Mouse (Mus musculus): ENCODE results near the gene Adgrb2.

The Adgrb2 gene

DNA sequence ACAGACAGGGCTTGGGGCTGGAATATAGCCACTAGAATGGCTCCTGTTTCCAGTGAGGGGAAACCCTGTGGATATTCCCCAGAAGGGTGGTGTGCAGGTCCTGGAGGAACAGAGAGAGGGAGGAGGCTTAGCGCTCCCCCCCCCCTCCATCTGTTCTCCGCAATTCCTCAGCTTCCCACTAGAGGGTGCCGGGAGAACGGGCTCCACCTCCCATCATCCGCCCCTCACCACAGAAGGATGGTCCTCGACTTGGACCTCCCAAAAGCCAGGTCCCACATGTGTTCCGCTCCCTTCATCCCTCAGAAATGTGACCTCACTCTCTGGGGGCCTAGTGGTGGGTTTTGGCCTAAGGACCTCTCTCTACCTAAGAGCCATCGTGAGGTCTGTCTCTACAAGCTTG lies 51.4 kb downstream of the Adgrb2 start:
- DNase-seq = no peak

DNA sequence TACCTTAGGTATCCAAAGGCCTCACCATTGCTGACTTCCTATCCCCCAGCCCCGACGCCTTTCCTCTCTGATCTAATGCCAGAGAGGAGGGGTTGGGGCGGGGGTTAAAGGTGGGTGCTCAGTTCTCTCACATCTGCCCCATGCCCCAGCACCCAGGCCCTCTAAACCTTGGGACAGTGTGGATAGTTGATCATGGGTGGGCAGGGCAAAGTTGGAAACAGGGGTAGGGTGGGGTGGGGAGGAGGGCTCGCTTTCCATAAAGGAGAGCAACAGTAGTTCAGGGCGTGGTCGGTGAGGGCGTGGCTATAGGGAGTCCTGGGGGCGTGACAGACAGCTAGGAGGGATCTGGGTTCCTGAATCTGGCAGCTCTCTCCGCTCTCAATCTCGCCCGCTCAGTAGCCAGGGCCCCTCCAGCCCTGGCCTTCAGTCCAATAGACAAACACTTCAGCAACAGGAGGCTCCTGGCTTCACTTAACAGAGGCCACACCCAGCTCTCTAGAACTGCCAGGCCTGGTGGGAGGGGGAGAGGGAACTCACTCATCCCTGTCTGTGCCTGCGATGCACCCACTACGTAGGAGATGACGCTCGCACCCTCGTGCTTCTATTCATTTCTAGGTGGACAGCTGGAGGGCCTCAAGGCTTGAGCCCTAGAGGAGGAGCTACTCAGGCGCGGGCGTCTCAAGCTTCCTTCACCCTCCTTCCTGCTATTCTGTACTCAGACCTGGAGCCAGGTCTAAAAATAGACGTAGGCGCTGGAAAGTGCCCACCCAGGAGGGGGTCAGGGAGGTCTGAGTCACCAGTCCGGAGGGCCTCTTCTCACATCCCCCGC lies 52.1 kb downstream of the Adgrb2 start:
- peak; percentile 41 for DNase-seq

DNA sequence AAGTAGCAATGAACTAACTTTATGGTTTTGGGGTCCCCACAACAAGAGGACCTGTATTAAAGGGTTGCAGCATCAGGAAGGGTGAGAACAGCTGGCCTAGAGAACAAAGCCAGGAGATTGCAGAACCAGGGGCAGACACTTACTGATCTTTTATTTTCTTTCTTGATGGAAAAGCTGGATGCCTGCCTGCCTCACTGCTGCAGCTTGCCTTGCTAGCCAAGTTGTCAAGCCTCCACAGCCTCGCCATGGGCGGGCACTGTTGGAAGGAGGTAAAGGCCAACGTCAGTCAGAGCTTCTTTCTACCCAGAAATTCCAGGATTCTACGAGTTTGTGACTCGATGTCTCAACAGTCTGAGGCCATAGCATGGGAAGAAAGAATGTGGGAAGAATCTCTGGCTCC lies 54.7 kb downstream of the Adgrb2 start:
- no peak for DNase-seq

DNA sequence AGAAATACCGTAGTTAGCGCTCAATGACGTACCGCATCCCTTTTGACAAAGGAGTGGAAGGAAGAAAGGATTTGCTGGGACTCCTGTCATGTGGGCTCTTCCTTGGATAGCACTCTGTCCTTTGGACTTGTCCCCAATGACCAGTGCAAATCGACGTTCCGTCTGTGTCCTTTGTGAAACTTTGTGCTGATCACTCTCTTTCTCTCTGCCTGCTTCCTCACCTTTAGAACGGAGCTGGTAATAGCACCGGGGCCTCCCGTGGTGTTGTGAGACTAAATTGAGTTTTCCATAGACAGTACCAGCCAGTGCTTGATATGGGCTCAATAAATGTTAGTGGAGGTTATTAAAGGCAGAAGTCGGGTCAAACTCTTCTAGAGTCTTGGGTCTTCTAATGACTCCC lies 56.4 kb downstream of the Adgrb2 start:
- no peak for DNase-seq

DNA sequence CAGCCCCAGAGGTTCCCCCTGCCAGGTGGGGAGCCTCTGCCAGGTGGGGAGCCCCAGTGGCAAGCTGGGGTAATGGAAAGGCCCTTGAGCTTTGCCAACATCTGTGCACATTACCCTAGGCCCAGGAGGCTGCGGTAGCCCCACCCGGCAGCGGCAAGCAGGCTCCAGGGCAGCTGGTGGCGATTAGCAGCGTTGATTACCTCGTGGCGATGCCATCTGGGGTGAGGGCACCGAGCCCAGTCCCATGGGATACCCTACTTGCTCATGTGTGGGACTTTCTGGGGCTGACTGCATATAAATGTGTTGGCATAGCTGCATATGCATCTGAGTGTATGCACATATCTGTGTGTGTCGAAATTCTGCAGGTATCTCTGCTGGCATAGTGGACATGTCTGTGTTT lies 59.5 kb downstream of the Adgrb2 start:
- DNase-seq = no peak

GRCm38 (mm10) chr4:130045609-130046008 lies 60.9 kb downstream of the Adgrb2 start:
- DNase-seq = no peak

DNA sequence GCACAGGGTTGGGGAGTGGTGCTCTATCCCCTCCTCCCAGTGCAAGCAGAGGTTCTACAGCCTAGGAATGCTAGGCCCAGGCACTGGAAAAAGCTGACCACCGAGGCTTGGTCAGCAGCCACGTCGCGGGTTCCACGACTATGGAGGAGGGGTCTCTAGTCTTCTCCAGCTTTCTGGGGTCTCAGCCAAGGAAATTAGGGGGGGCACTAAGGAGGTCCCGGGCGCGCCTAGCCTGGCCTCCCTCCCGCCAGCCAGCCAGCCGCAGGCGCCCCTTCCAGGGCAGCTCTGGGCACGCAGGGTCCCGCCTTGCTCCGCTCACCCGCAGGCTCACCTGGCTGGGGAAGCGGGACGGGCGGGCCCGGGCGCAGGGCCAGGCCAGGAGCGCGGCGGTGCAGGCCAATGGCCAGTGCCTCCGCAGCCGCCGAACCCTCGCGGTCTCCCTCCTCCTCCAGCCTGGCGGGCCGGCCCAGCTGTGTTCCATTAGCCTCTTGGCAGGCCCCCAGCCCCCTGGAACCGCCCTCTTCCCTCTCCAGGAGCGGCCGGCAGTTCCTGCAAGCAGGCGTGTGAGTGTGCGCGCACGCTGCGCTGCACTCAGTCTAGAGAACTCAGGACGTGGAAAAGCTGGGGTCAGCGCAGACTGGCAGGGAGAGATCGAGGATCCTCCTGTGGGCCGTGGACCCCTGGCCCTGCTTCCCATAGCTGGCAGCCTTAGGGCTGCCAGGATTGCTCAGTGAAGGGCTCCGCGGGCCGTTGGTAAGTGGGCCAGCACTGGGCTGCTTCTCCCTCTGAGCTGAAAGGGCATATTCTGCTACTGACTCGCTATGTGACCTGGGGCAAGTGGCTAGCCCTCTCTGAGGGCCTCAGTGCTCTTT lies 62.9 kb downstream of the Adgrb2 start, which contains the start of gene Col16a1:
TSS of gene Col16a1 (plus strand) at position 510 of the 872 bp plus-strand sequence.
- DNase-seq = peak; percentile 51

- no peak for DNase-seq
Observed at GRCm38 (mm10) chr4:130048203-130048479, 63.5 kb downstream of the Adgrb2 start.

DNA sequence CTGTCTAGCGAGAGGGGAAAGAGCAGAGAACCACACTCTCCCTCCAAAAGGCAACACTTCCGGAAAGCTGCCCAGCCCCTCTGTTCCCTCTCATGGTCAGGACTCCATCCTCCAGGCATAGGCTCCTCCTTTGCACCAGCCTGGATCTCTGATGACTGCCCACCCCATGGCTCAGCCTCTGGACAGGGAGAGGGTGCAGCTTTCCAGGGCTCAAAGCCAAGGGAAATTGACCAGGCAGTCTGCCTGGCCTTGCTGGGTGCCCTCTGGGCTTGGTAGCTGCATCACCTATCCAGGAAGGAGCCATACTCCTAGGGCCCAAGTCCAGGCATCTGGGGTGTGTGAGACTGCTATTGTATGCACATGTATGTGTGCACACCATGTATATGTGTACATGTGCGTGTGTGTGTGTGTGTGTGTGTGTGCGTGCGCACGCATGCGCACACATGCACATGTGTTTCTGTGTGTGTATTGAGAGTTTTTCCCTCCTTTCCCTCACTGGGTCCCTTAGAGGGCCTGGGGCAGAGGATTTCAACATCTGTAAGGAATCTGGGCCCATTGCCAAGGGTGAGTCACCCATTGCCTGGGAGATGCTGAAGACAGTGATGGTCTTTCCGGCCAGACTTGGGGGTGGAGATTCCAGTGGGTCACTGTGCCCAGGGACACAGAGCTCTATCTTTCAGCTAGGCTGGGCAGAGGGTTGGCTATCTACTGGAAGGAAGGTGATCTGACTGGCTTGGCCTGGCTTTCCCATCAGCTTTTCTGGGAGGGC lies 65.6 kb downstream of the Adgrb2 start:
- no peak for DNase-seq

DNA sequence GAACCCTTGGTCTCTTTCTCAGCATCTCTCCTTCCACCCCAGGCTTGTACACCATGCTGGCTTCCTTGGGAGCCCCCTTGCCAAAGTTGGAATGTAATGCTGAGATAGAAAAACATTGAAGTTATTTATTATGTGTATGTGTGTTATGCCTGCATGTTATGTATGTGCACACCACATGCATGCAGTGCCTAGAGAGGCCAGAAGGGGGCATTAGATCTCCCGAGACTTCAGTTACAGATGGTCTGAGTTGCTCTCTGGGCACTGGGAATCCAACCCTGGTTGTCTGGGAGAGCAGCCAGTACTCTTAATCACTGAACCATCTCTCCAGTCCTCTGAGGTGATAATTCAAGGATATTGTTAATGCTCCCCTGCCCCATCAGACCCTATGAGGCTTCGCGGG lies 67.6 kb downstream of the Adgrb2 start:
- DNase-seq = no peak

DNA sequence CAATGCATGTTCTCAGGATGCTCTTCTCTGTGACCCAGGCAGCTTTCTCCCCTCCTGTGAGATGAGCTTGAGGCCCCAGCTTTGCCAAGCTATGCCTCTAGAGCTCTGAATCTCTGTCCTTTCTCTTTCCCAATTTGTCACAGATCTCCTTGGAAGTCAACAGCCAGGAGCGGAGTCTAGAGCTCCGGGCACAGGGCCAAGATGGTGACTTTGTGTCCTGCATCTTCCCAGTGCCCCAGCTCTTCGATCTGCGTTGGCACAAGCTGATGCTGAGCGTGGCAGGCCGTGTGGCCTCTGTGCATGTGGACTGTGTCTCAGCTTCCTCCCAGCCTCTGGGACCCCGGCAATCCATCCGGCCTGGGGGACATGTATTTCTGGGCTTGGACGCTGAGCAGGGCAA lies 68.4 kb downstream of the Adgrb2 start:
- no peak for DNase-seq

GRCm38 (mm10) chr4:130054727-130055126 lies 70.1 kb downstream of the Adgrb2 start:
- no peak for DNase-seq

GRCm38 (mm10) chr4:130055160-130056010 lies 70.7 kb downstream of the Adgrb2 start:
- no peak for DNase-seq

GRCm38 (mm10) chr4:130056011-130056322 lies 71.3 kb downstream of the Adgrb2 start:
- DNase-seq = no peak

- no peak for DNase-seq
Observed at GRCm38 (mm10) chr4:130056471-130056870, 71.8 kb downstream of the Adgrb2 start.

- no peak for DNase-seq
Observed at GRCm38 (mm10) chr4:130060937-130061336, 76.3 kb downstream of the Adgrb2 start.

GRCm38 (mm10) chr4:130063191-130063590 lies 78.5 kb downstream of the Adgrb2 start:
- no peak for DNase-seq

- DNase-seq = no peak
Observed at GRCm38 (mm10) chr4:130066816-130067215, 82.1 kb downstream of the Adgrb2 start.

GRCm38 (mm10) chr4:130070523-130070922 lies 85.9 kb downstream of the Adgrb2 start:
- DNase-seq = no peak

GRCm38 (mm10) chr4:130071758-130072157 lies 87.1 kb downstream of the Adgrb2 start:
- no peak for DNase-seq
